Mouse (Mus musculus): Measurements from ENCODE around the gene Cadm4. TPM values are rescaled to one million over a fixed set of nuclear protein-coding genes. Genes with fewer than 3 reads are reported as not detected.

Cadm4 gene
- total and polyA plus RNA-seq, 3 experiments = 0.16 to 0.59 (median 0.36) TPM

GRCm38 (mm10) chr7:24442313-24442712, 39.5 kb upstream of the Cadm4 start:
- peaks cover 22 to 48% of the 10 kb centered on the region in 2 experiments for H3K4me1 ChIP-seq (ENCODE audit: control insufficient read depth in 1 of 2, insufficient read depth in 2 of 2)
- peaks cover 13% of the 10 kb centered on the region for H3K9me3 ChIP-seq (replicated peaks; ENCODE audit: low read length)
- peaks cover 16% of the 10 kb centered on the region for H3K27me3 ChIP-seq (replicated peaks)
- DNase-seq (ENCODE audit: extremely low read depth) = peak; percentile 77
- H3K4me2 ChIP-seq (ENCODE audit: insufficient read depth, low read depth, poor library complexity, severe bottlenecking) = peak overlapping the region; percentile 47
- no peak overlapping the region for H3K4me3 ChIP-seq (replicated peaks in 1 of 3; ENCODE audit: low read depth in 2 of 3, low read length in 2 of 3, poor library complexity in 1 of 3)
- in situ Hi-C loops (cut with MboI; ENCODE audit: low pct_ligation_motif_present, low pct_unique_long_range_greater_than_20kb, low sequenced_read_pairs) (no loop called here), dilution Hi-C loops (cut with MboI; ENCODE audit: extremely low pct_ligation_motif_present, extremely low pct_unique_long_range_greater_than_20kb, low sequenced_read_pairs) (no loop called here)
- no peak overlapping the region for H3K27ac ChIP-seq (ENCODE audit: insufficient read depth, low read depth)
- no peaks in the 10 kb centered on the region for H3K36me3 ChIP-seq (replicated peaks in 1 of 2; ENCODE audit: control insufficient read depth in 1 of 2, insufficient read depth in 1 of 2, low read length in 1 of 2)
- no peaks in the 10 kb centered on the region for H3K79me2 ChIP-seq (replicated peaks; ENCODE audit: control insufficient read depth, extremely low read depth, insufficient read depth, poor library complexity, severe bottlenecking)
- H3K9ac ChIP-seq (ENCODE audit: insufficient read depth, low read depth) = no peak overlapping the region
- no peak for TF ChIP-seq NELFE (IDR thresholded peaks at IDR 0.05; ENCODE audit: low read depth, low read length)
- TF ChIP-seq MEF2A (IDR thresholded peaks at IDR 0.05; ENCODE audit: borderline replicate concordance, low read depth, low read length) = peak; percentile 68; the same call in 1 of the 2 replicates
- TF ChIP-seq PAX5 (IDR thresholded peaks at IDR 0.05; ENCODE audit: low read length) = no peak
- TF ChIP-seq POLR2AphosphoS2 (IDR thresholded peaks at IDR 0.05; ENCODE audit: low read depth, low read length) = no peak
- TF ChIP-seq JUN (IDR thresholded peaks at IDR 0.05; ENCODE audit: insufficient read depth, low read depth, low read length) = no peak
- TF ChIP-seq ELF1 (IDR thresholded peaks at IDR 0.05; ENCODE audit: low read depth, low read length) = no peak
- no peak for TF ChIP-seq CTCF (conservative IDR thresholded peaks at IDR 0.05 in 1 of 2, IDR thresholded peaks at IDR 0.05 in 1 of 2; ENCODE audit: low read depth in 2 of 2, low read length in 2 of 2)
- TF ChIP-seq ZNF384 (IDR thresholded peaks at IDR 0.05; ENCODE audit: low read depth, low read length) = no peak
- TF ChIP-seq ZKSCAN1 (IDR thresholded peaks at IDR 0.05; ENCODE audit: borderline replicate concordance, low read depth, low read length) = no peak
- TF ChIP-seq IRF4 (IDR thresholded peaks at IDR 0.05; ENCODE audit: low read depth, low read length) = peak; percentile 93
- peak; percentile 80 for TF ChIP-seq MAX (IDR thresholded peaks at IDR 0.05; ENCODE audit: low read length)
- 0 out of 2 replicates have a peak, but pooled peaks have one; percentile 14 for TF ChIP-seq JUND (conservative IDR thresholded peaks at IDR 0.05; ENCODE audit: low read depth, low read length)
- TF ChIP-seq EP300 (IDR thresholded peaks at IDR 0.05; ENCODE audit: low read length) = peak; percentile 90
- TF ChIP-seq UBTF (IDR thresholded peaks at IDR 0.05; ENCODE audit: low read depth, low read length) = 0 out of 2 replicates have a peak, but pooled peaks have one; percentile 27
- TF ChIP-seq TBP (conservative IDR thresholded peaks at IDR 0.05; ENCODE audit: low read depth, low read length) = 0 out of 2 replicates have a peak, but pooled peaks have one; percentile 17
- peak; percentile 70; the same call in 1 of the 2 replicates for TF ChIP-seq TCF12 (IDR thresholded peaks at IDR 0.05; ENCODE audit: low read depth, low read length)
- TF ChIP-seq MAFK (IDR thresholded peaks at IDR 0.05; ENCODE audit: insufficient replicate concordance, low read length) = peak; percentile 62
- TF ChIP-seq BHLHE40 (IDR thresholded peaks at IDR 0.05; ENCODE audit: low read depth, low read length) = peak; percentile 91
- peak; percentile 84 for TF ChIP-seq ETS1 (conservative IDR thresholded peaks at IDR 0.05; ENCODE audit: low read depth, low read length)
- TF ChIP-seq MYC (IDR thresholded peaks at IDR 0.05; ENCODE audit: low read depth, low read length) = peak; percentile 67; the same call in 1 of the 2 replicates
